Mouse (Mus musculus): Measurements from ENCODE around the gene Hivep3. TPM values are rescaled to one million over a fixed set of nuclear protein-coding genes. Genes with fewer than 3 reads are reported as not detected.

The Hivep3 gene
- polyA plus RNA-seq (2014; fragmentation: Illumina TruSeq; extraction: RNeasy Lipid Tissue Mini Kit (QIAGEN cat#74804); ENCODE audit: low replicate concordance) = 0.97 TPM

GRCm38 (mm10) chr4:119733184-119733880, at the start of gene Hivep3:
Gene Hivep3 (plus strand): TSS chr4:119733784.

GRCm38 (mm10) chr4:120064696-120065095, 331.1 kb downstream of the Hivep3 start, which contains the start of gene AL607142.1:
Gene AL607142.1 (plus strand): TSS chr4:120064996.

GRCm38 (mm10) chr4:120161166-120161949, 427.8 kb downstream of the Hivep3 start, which contains the start of gene Edn2:
Gene Edn2 (plus strand): TSS chr4:120161206.

Other genes with a start within 250 kb of the Hivep3 start
- gene Rimkla, start 241.2 kb upstream of the Hivep3 start, polyA plus RNA-seq (2014; fragmentation: Illumina TruSeq; extraction: RNeasy Lipid Tissue Mini Kit (QIAGEN cat#74804); ENCODE audit: low replicate concordance) = 0.30 TPM
- 59.5 TPM for gene Foxj3, start 196.8 kb upstream of the Hivep3 start, polyA plus RNA-seq (2014; fragmentation: Illumina TruSeq; extraction: RNeasy Lipid Tissue Mini Kit (QIAGEN cat#74804); ENCODE audit: low replicate concordance)
- gene Frg2f1, start 194.3 kb upstream of the Hivep3 start, polyA plus RNA-seq (2014; fragmentation: Illumina TruSeq; extraction: RNeasy Lipid Tissue Mini Kit (QIAGEN cat#74804); ENCODE audit: low replicate concordance) = 3.8 TPM
- gene Guca2a, start 96.1 kb upstream of the Hivep3 start, polyA plus RNA-seq (2014; fragmentation: Illumina TruSeq; extraction: RNeasy Lipid Tissue Mini Kit (QIAGEN cat#74804); ENCODE audit: low replicate concordance) = not detected
- gene Guca2b, start 74.8 kb upstream of the Hivep3 start, polyA plus RNA-seq (2014; fragmentation: Illumina TruSeq; extraction: RNeasy Lipid Tissue Mini Kit (QIAGEN cat#74804); ENCODE audit: low replicate concordance) = 131 TPM